Mouse (Mus musculus) G1E (cell line): ENCODE data around the gene Erbb4. TPM values are rescaled to one million over a fixed set of nuclear protein-coding genes. Genes with fewer than 3 reads are reported as not detected.

Experiments
- ATAC-seq: 2 replicates; pipeline ENCODE4 v1.8.0; 2016; ENCODE audit warnings: mild to moderate bottlenecking; ENCODE audit not compliant: insufficient number of reproducible peaks, poor library complexity, low FRiP score, severe bottlenecking; ENCODE audit errors: extremely low read depth
- DNase-seq: peaks from one replicate; pipeline ENCODE4 v3.0.0; 2012; ENCODE audit warnings: low spot score
- H3K27me3 ChIP-seq: 2 replicates; pipeline ENCODE4 v1.6.1; 2012; ENCODE audit warnings: mild to moderate bottlenecking, low read length, inconsistent platforms; ENCODE audit not compliant: insufficient read depth
- H3K36me3 ChIP-seq: replicated peaks from 2 replicates; pipeline ENCODE3; 2012; ENCODE audit warnings: mild to moderate bottlenecking, inconsistent platforms
- H3K4me1 ChIP-seq: 2 replicates; pipeline ENCODE4 v1.6.1; 2012; ENCODE audit warnings: low read depth, low read length, inconsistent platforms, mixed read lengths; ENCODE audit not compliant: insufficient read depth
- H3K4me3 ChIP-seq: 2 replicates; pipeline ENCODE4 v1.5.1; 2012; ENCODE audit warnings: low read depth, mild to moderate bottlenecking, inconsistent platforms, low read length, moderate library complexity, mixed read lengths
- H3K9me3 ChIP-seq: replicated peaks from 2 replicates; pipeline ENCODE4 v1.6.1; 2012; ENCODE audit warnings: inconsistent platforms
- CTCF ChIP-seq: IDR thresholded peaks from 2 replicates; pipeline ENCODE4 v1.5.1; 2012; ENCODE audit warnings: low read depth, low read length, inconsistent platforms, mixed read lengths
- GATA1 ChIP-seq: IDR thresholded peaks from 2 replicates; pipeline ENCODE4 v1.6.1; 2012; ENCODE audit warnings: borderline replicate concordance, low read length, inconsistent platforms, mixed read lengths
- GATA2 ChIP-seq: IDR thresholded peaks from 2 replicates; pipeline ENCODE4 v1.6.1; 2012; ENCODE audit warnings: low read depth, low read length, inconsistent platforms, borderline replicate concordance
- POLR2AphosphoS5 ChIP-seq: IDR thresholded peaks from 2 replicates; pipeline ENCODE4 v1.6.1; 2012; ENCODE audit warnings: low read depth, low read length, inconsistent platforms; ENCODE audit not compliant: insufficient replicate concordance
- TAL1 ChIP-seq: conservative IDR thresholded peaks from 2 replicates; pipeline ENCODE4 v1.6.1; 2012; ENCODE audit warnings: low read depth, low read length, inconsistent platforms, mixed read lengths
- polyA plus RNA-seq: library from polyadenylated mRNA; stranded (reverse); fragments of >175 nt; gene quantifications from 2 replicates; pipeline ENCODE4 v1.2.3, GENCODE M21; 2012
- total RNA-seq, 2 experiments: library from RNA; stranded (forward) in 1 of 2; stranded (reverse) in 1 of 2; fragments of 200-1000 nt in 1 of 2; fragments of >200 nt in 1 of 2; fragmentation: Nextera tagmentation in 1 of 2; gene quantifications; 2 replicates each; pipeline ENCODE4 v1.2.3; 2014 to 2017

The Erbb4 gene
- total and polyA plus RNA-seq, 3 experiments = 0.33 TPM; not detected in 2

GRCm38 (mm10) chr1:69105096-69105492, 2.8 kb downstream of the Erbb4 start:
- no peak for DNase-seq
- H3K27me3 ChIP-seq = peaks cover 24% of the 10 kb centered on the region; the same call in 1 of the 2 replicates
- ATAC-seq = no peak

GRCm38 (mm10) chr1:69103211-69103706, 4.6 kb downstream of the Erbb4 start:
- H3K4me1 ChIP-seq = no peaks in the 10 kb centered on the region
- no peak for DNase-seq
- peaks cover 24% of the 10 kb centered on the region; the same call in 1 of the 2 replicates for H3K27me3 ChIP-seq
- ATAC-seq = no peak
- H3K9me3 ChIP-seq = no peaks in the 10 kb centered on the region
- H3K36me3 ChIP-seq = no peaks in the 10 kb centered on the region
- TF ChIP-seq GATA1 (no peak), TAL1 (no peak), CTCF (no peak), GATA2 (no peak), POLR2AphosphoS5 (no peak)
- no peak overlapping the region for H3K4me3 ChIP-seq

More at GRCm38 (mm10) chr1:69105096-69105492, 2.8 kb downstream of the Erbb4 start:
- TF ChIP-seq GATA2 = no peak
- no peak for TF ChIP-seq TAL1
- TF ChIP-seq GATA1 = no peak
- TF ChIP-seq CTCF = no peak
- no peak for TF ChIP-seq POLR2AphosphoS5
- Histone ChIP-seq H3K9me3 (no peaks in the 10 kb centered on the region), H3K4me3 (no peak overlapping the region), H3K36me3 (no peaks in the 10 kb centered on the region), H3K4me1 (no peaks in the 10 kb centered on the region)

GRCm38 (mm10) chr1:69101670-69102069, 6.2 kb downstream of the Erbb4 start:
- ATAC-seq (no peak), DNase-seq (no peak)
- Histone ChIP-seq H3K9me3 (no peaks in the 10 kb centered on the region), H3K4me3 (no peak overlapping the region), H3K36me3 (no peaks in the 10 kb centered on the region), H3K27me3 (peaks cover 17% of the 10 kb centered on the region; the same call in 1 of the 2 replicates), H3K4me1 (no peaks in the 10 kb centered on the region)
- TF ChIP-seq CTCF (no peak), TAL1 (no peak), GATA2 (no peak), POLR2AphosphoS5 (no peak), GATA1 (no peak)

GRCm38 (mm10) chr1:69093052-69093451, 14.8 kb downstream of the Erbb4 start:
- H3K4me1 ChIP-seq = no peaks in the 10 kb centered on the region
- no peak for ATAC-seq
- no peaks in the 10 kb centered on the region for H3K9me3 ChIP-seq
- no peak for DNase-seq
- H3K36me3 ChIP-seq = no peaks in the 10 kb centered on the region
- TF ChIP-seq POLR2AphosphoS5 (no peak), TAL1 (no peak), GATA1 (no peak), GATA2 (no peak), CTCF (no peak)
- no peaks in the 10 kb centered on the region for H3K27me3 ChIP-seq
- H3K4me3 ChIP-seq = no peak overlapping the region

GRCm38 (mm10) chr1:69089331-69089730, 18.5 kb downstream of the Erbb4 start:
- no peaks in the 10 kb centered on the region for H3K27me3 ChIP-seq
- no peak overlapping the region for H3K4me3 ChIP-seq
- no peaks in the 10 kb centered on the region for H3K4me1 ChIP-seq
- ATAC-seq (no peak), DNase-seq (no peak)
- TF ChIP-seq GATA1 = no peak
- no peaks in the 10 kb centered on the region for H3K36me3 ChIP-seq
- H3K9me3 ChIP-seq = no peaks in the 10 kb centered on the region

- Histone ChIP-seq H3K27me3 (no peaks in the 10 kb centered on the region), H3K4me1 (no peaks in the 10 kb centered on the region), H3K9me3 (no peaks in the 10 kb centered on the region), H3K36me3 (no peaks in the 10 kb centered on the region), H3K4me3 (no peak overlapping the region)
- TF ChIP-seq GATA1 (no peak), GATA2 (no peak), TAL1 (no peak), CTCF (no peak), POLR2AphosphoS5 (no peak)
- ATAC-seq = no peak
- no peak for DNase-seq
Measured at GRCm38 (mm10) chr1:69085753-69086152, 22.1 kb downstream of the Erbb4 start.

GRCm38 (mm10) chr1:69048918-69049317, 58.9 kb downstream of the Erbb4 start:
- H3K4me3 ChIP-seq = no peak overlapping the region
- no peak for ATAC-seq

More at GRCm38 (mm10) chr1:69048918-69049317, 58.9 kb downstream of the Erbb4 start:
- no peaks in the 10 kb centered on the region for H3K27me3 ChIP-seq
- no peaks in the 10 kb centered on the region for H3K4me1 ChIP-seq
- no peaks in the 10 kb centered on the region for H3K36me3 ChIP-seq
- DNase-seq = no peak
- TF ChIP-seq CTCF = no peak
- no peak for TF ChIP-seq GATA2
- no peak for TF ChIP-seq GATA1
- no peak for TF ChIP-seq POLR2AphosphoS5
- no peak for TF ChIP-seq TAL1
- H3K9me3 ChIP-seq = no peaks in the 10 kb centered on the region
